Mouse (Mus musculus) mouse embryonic stem cell (cell line): ENCODE data around the gene Pxmp4.

Experiments used
- in situ Hi-C, 2 experiments: fragments of 300-500 bp; cut with MboI; formaldehyde crosslinking; loops; 1 replicate in 1 of 2; 3 replicates in 1 of 2; pipeline ENCODE4 v1.14.3; 2019 to 2020; ENCODE audit warnings: low sequenced_read_pairs in 2 of 2, low pct_unique_long_range_greater_than_20kb in 1 of 2, mixed read lengths in 1 of 2; ENCODE audit not compliant: unreplicated experiment in 1 of 2

The Pxmp4 gene

GRCm38 (mm10) chr2:154614841-154615576 lies 11.5 kb upstream of the Pxmp4 start:
- in situ Hi-C loops = no loop called here

- in situ Hi-C loops = no loop called here
These were observed 9.9 kb upstream of the Pxmp4 start, which contains the start of the genes Zfp341 and 4930519P11Rik for GRCm38 (mm10) chr2:154613118-154614115. Zfp341 (plus strand) TSS chr2:154613297. 4930519P11Rik (minus strand) TSS chr2:154613437.

DNA sequence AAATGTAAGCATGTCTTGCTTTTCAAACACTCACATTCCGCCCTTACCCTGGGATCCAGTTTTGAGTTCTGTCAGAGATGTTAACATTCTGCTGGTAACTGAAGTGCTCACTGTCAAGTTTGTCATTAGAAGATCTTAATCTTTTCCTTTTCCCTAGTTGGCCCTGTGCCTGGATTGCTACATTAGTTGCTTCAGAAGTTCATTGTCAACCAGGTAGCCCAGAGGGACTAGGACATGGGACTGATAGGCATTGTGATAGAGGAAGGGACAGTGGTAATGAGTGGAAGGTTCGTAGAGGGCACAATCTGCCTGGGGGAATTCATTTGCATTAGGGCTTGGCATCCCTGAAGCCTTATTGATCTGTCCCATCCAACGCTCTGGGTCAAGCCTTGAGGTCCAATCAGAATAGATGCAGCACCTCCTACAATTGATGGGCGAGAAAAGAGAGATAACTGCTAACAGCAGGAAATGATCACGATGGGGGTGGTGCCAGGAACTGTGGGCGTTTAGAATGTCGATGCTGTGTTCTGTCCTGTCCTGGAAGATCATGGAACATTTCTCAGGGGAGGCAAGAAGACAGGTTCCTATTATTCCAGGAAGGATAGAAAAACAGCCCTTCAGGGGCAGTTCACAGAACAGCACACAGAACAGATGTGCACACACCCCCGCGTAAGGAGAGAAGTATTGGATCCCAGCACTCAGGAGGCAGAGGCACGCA lies 5.7 kb upstream of the Pxmp4 start:
- in situ Hi-C loops = no loop called here

DNA sequence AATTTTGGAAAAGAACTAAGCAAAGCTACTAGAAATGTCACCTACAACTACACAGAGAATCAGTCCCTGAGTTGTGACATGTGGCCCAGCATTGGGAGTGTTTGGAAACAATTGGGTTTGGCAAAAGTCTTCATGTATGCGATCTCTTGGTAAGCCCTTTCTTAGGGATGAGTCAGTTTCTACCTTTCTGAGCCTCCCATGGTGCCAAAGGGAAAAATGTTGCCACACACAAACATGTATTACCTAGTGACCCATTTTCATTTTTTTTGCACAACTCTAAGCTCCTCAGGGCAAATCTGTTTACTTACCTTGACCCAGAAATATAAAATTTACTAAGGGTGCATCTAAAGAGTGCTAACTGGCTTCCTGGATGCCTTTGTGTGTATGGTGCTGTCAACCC lies 3.5 kb upstream of the Pxmp4 start:
- in situ Hi-C loops = no loop called here

DNA sequence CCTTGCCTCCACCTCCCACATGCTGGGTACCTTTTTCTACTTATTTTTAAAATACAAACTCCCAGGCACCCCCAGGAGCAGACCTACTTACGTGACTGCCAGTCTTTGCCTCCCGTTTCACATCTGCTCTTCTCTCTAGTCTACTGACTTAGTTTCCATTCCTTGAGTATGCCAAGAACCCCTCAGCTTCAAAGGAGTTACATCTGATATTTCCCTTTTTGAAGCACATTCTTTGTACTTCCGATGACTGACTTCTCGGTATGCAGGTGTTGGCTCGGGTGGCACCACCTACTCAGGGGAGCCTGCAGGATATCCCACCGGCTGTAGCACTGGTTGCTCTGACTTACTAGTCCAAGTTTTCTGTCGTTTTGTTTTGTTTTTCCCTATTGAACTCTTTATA lies 648 bp upstream of the Pxmp4 start:
- in situ Hi-C loops = no loop called here

GRCm38 (mm10) chr2:154603007-154603637 lies 386 bp downstream of the Pxmp4 start:
- in situ Hi-C loops = no loop called here

GRCm38 (mm10) chr2:154601324-154601723 lies 2.2 kb downstream of the Pxmp4 start:
- in situ Hi-C loops = no loop called here

GRCm38 (mm10) chr2:154600586-154600985 lies 2.9 kb downstream of the Pxmp4 start:
- in situ Hi-C loops = no loop called here

DNA sequence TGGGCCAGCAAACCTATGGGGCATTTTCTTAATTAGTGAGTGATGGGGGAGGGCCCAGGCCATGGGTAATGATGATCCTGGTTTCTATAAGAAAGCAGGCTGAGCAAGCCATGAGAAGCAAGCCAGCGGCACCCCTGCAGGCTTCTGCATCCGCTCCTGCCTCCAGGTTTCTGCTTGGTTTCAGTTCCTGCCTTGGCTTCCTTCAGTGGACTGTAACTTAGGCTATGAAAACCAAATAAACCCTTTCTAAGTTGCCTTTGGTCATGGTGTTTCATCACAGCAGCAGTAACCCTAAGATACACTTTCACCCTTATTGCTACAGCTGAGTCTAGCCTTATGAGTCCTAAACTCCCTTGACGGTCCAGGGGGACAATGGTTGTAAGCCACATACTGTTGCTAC lies 6.1 kb downstream of the Pxmp4 start:
- in situ Hi-C loops = loop anchor here in 1 of 2 experiments (25.0 kb wide), 1 partner anchor 385 kb away; the partner anchor contains the start of gene Bpifb5

GRCm38 (mm10) chr2:154595775-154596174 lies 7.7 kb downstream of the Pxmp4 start:
- in situ Hi-C loops = loop anchor here in 1 of 2 experiments (25.0 kb wide), 1 partner anchor 383 kb away; the partner anchor contains the start of gene Bpifb5

DNA sequence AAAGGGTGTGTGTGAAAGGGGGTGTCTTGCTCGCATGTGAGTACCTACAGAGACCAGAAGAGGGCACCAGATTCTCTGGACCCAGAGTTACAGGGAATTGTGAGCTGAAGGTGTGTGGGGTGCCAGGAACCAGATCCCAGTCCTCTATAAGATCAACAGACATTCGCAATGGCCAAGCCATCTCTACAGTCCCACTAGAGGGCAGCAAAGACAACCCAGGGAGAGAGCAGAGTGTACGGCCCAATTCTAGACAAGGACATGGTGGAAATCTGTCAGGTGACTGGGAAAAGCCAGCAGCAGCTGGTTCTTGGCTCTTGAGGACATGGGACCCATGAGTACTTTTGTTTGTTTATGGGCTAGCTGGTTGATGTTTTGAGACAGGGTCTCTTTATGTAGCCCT lies 10.5 kb downstream of the Pxmp4 start:
- in situ Hi-C loops = loop anchor here in 1 of 2 experiments (25.0 kb wide), 1 partner anchor 381 kb away; the partner anchor contains the start of gene Bpifb5

DNA sequence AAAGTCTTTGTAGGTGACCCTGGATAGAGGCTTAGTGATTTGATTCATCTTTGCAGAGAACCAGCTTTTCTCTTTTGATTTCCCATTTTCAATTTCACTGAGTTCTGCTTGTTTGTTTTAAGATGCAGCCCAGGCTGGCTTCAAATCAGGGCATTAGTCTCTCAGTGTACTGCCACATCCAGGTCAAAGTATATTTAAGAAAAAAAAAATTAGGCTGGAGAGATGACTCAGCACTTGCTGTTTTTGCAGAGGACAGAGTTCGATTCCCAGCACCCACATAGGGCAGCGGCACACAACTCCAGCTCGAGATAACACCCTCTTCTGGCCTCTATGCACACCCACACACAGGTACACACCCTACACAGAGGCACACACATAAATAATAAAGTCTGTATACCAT lies 12.3 kb downstream of the Pxmp4 start:
- in situ Hi-C loops = loop anchor here in 1 of 2 experiments (25.0 kb wide), 1 partner anchor 379 kb away; the partner anchor contains the start of gene Bpifb5

GRCm38 (mm10) chr2:154589051-154589450 lies 14.5 kb downstream of the Pxmp4 start:
- in situ Hi-C loops = loop anchor here (10.0 to 25.0 kb wide), 2 partner anchors 174 to 377 kb away; partner anchors contain the start of gene Bpifb5 (in 1 of the 2)

GRCm38 (mm10) chr2:154586405-154586804 lies 17.1 kb downstream of the Pxmp4 start:
- in situ Hi-C loops = loop anchor here (10.0 to 25.0 kb wide), 2 partner anchors 172 to 374 kb away; partner anchors contain the start of gene Bpifb5 (in 1 of the 2)

DNA sequence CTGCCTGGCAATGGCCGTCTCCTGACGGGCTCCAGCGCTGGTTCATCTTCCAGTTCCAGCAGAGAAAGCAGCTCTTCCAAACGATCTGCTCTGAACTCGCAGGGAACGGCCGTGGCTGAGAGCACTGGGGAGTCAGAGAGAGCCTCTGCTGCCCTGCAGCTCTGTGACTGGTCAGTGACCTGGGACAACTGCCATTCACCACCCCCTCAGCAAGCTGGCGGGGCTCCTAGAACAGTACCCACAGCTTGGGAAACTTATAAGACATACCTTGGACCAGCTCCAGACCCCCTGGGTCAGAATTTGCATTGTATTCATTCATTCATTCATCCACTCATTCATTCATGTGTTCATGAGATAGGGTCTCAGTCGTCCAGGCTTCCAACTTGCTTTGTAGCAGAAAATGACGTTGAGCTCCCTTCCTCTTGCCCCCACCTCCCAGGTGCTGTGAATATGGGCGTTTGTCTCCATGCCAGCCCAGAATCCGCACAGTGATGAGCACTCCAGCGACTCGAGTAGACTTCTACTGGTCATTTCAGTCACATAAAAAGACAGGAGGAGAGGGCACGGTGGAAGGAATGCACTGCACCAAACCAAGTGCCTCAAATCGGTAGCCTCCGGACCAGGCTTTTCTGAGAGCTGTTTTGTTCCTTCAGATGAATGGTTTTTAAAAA lies 18.4 kb downstream of the Pxmp4 start:
- in situ Hi-C loops = loop anchor here (5.0 to 25.0 kb wide), 3 partner anchors 170 to 373 kb away; partner anchors contain the start of gene Bpifb5 (in 1 of the 2)

DNA sequence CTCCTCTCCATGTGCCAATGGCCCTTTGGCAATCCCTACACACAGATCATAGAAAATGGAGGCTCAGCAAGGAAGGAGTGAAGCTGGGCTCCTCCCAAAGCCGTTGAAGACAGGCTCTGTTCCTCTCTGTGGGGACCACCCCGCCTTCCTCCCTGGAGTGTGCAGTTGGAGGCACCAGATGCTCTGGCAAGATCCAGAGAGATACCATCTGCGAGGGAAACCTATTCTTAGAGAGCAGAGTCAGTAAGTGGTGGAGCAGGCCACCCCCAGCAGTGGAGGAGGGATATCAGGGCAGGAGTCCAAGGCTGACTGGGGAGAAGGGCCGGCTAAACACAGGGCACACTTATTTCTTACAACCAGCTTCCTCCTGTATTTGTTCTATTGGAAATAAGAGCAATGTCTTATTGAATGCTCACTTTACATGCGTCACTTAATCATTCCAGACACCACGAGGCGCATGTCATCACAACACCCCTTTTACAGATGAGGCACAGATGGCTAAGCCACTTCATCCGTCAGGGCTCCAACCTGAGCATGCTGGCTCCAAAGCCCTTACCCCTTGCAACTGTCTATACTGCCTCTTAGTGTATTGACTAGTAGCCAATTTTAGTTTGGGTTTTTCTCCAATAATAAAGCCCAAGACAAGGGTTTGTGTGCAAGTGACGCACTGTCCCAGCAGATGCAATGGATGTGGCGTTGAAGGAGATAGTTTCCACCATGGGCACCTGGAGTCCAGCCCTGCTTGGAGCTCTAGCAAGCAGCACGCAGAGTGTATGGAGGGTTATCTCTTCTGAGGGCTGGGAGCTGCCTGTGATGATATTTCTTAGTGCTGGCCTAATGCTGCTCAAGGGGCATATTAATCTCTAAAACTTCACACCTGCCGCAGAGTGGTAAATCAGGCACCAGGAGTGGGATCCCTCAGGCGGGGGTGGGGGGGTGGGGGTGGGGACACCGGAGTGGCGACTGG lies 19.3 kb downstream of the Pxmp4 start:
- in situ Hi-C loops = loop anchor here (5.0 to 25.0 kb wide), 3 partner anchors 169 to 372 kb away; partner anchors contain the start of gene Bpifb5 (in 1 of the 2)
